In the genomic region with DNA sequence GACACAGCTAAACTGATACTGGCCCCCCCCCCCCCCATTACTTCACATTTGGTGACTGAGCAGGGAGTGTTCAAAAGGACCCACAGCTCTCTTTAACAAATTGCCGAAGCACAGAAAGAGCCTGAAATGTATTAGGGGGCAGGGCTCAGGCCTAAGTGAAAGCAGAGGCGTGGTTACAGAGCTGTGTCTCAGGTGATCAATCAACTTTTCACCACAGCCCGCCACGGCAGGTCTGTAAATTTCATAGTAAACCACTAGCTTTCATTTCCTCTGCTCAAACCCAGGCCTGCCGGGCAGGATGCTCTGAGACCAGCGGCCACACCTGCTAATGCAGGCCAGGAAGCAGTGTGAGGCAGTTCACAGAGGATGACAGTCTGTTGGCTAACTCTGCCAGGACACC, we compare ENCODE assay signal across 15 mouse cellular contexts.
DNase-seq lines count a peak whose midpoint lies in the region; ATAC-seq lines count a peak whose summit lies in the region.
"Had no signal": no experiment of that assay in that cellular context is flagged by ENCODE, and none has a peak within 500 bp of the region (broad histone marks: within the 10 kb centered on the region; RNA-seq: fewer than 3 reads in every experiment).

No protein-coding gene starts in this region.

- DNase-seq in embryo, embryonic 10 days (ENCODE audit: low spot score): peak; percentile 41
- DNase-seq in embryo, embryonic 9.5 days (ENCODE audit: extremely low spot score): no peak
- DNase-seq in mesoderm, embryonic 11.5 days (ENCODE audit: low read depth, low spot score): peak; percentile 33
- no peak for DNase-seq in thymus, adult 18-20 months
- DNase-seq in kidney, adult 8-10 months: no peak
- no peak for DNase-seq in heart, postnatal 36 days
- DNase-seq: cerebellum, postnatal 10 days; kidney, adult 2 months; lung, embryonic 14.5 days; lung, postnatal 4 days; midbrain, embryonic 14.5 days; thymus, postnatal 25 days had no signal

- peak; percentile 60 for ATAC-seq in common myeloid progenitor, adult 5-6 weeks (replicated peaks; ENCODE audit: low read depth, poor library complexity, severe bottlenecking)
- ATAC-seq in inflammation-experienced regulatory T-cells, adult 6 months: peak; percentile 50
- ATAC-seq: forebrain, embryonic 15.5 days had no signal

- intact Hi-C loops in heart, postnatal 36 days (cut with DNase I): no loop called here

Comparison
In these comparisons a context has a peak if more than half of its experiments do, and no peak if none do; other contexts are left out.
1. DNase-seq: peak in embryo, embryonic 10 days (single experiment) and mesoderm, embryonic 11.5 days (single experiment); none in embryo, embryonic 9.5 days (single experiment), thymus, adult 18-20 months (0 of 2), kidney, adult 8-10 months (0 of 2) and heart, postnatal 36 days (0 of 2).